Mouse (Mus musculus) liver, adult 2 months (tissue): Measurements from ENCODE around the gene Shroom1.

ENCODE experiments used
- CTCF ChIP-seq: fragments of 200-500 bp; IDR thresholded peaks from 2 replicates; pipeline ENCODE4 v1.5.1; 2011; ENCODE audit warnings: low read depth, low read length, control low read depth
- POLR2A ChIP-seq: fragments of 200-500 bp; IDR thresholded peaks from 2 replicates; pipeline ENCODE4 v1.6.1; 2011; ENCODE audit warnings: low read length, control low read depth; ENCODE audit not compliant: insufficient read depth; ENCODE audit errors: extremely low read depth

GRCm38 (mm10) chr11:53456474-53457371, at the start of gene Shroom1, which contains the start of gene Gm10447:
- TF ChIP-seq CTCF (peak; percentile 31; the same call in 1 of the 2 replicates), POLR2A (peak; percentile 75)
